In genomic region chr4:155344716-155345607, GRCm38 (mm10) we compare ENCODE assay signal across 8 mouse cellular contexts. TPM values are rescaled to one million over a fixed set of nuclear protein-coding genes. Genes with fewer than 3 reads are reported as not detected.
DNase-seq lines count a peak whose midpoint lies in the region; ATAC-seq and TF ChIP-seq lines count a peak whose summit lies in the region.

No protein-coding gene starts in this region.

- no peak for TF ChIP-seq POLR2A in kidney, adult 2 months (IDR thresholded peaks at IDR 0.05; ENCODE audit: low read depth, low read length)
- TF ChIP-seq POLR2A in cerebellum, adult 2 months (IDR thresholded peaks at IDR 0.05; ENCODE audit: borderline replicate concordance, insufficient read depth, low read length): peak; percentile 68

- H3K9ac ChIP-seq in midbrain, embryonic 15.5 days: peak overlapping the region; percentile 95

- H3K4me3 ChIP-seq in kidney, adult 2 months (ENCODE audit: insufficient read depth, low read depth, low read length): peak overlapping the region; percentile 43; the same call in 1 of the 2 replicates
- H3K4me3 ChIP-seq in cerebellum, adult 2 months (replicated peaks; ENCODE audit: insufficient read depth, low read depth, low read length): peak overlapping the region; percentile 91
- H3K4me3 ChIP-seq in midbrain, embryonic 15.5 days: peak overlapping the region; percentile 87

- H3K4me1 ChIP-seq in kidney, adult 2 months (ENCODE audit: control insufficient read depth, insufficient read depth, low read length): no peaks in the 10 kb centered on the region
- H3K4me1 ChIP-seq in cerebellum, adult 2 months (ENCODE audit: control insufficient read depth, insufficient read depth, low read length): peaks cover 11% of the 10 kb centered on the region
- peaks cover 26% of the 10 kb centered on the region for H3K4me1 ChIP-seq in midbrain, embryonic 15.5 days

- DNase-seq in kidney, adult 2 months: no peak
- DNase-seq in kidney, adult 11 months: no peak
- DNase-seq in cerebellum, adult 2 months: peak; percentile 72 to 78
- peak; percentile 45 to 51 for DNase-seq in layer of hippocampus, postnatal 14 days (ENCODE audit: low spot score in 2 of 2)
- DNase-seq in thymus, postnatal 36 days: peak; percentile 51 to 60
- DNase-seq in spleen, adult 12 weeks (ENCODE audit: low spot score): no peak

- peak overlapping the region; percentile 70 for H3K4me2 ChIP-seq in midbrain, embryonic 15.5 days

- peak; percentile 30 for ATAC-seq in frontal cortex, adult (ENCODE audit: low TSS enrichment)
- peak; percentile 72 for ATAC-seq in midbrain, embryonic 15.5 days (replicated peaks)

- H3K9me3 ChIP-seq in midbrain, embryonic 15.5 days: no peaks in the 10 kb centered on the region

- H3K36me3 ChIP-seq in kidney, adult 2 months (ENCODE audit: control insufficient read depth, insufficient read depth, low read length): no peaks in the 10 kb centered on the region
- H3K36me3 ChIP-seq in midbrain, embryonic 15.5 days (replicated peaks): no peaks in the 10 kb centered on the region

- H3K27me3 ChIP-seq in kidney, adult 2 months (replicated peaks; ENCODE audit: control insufficient read depth, insufficient read depth, low read length): no peaks in the 10 kb centered on the region
- H3K27me3 ChIP-seq in cerebellum, adult 2 months (ENCODE audit: control insufficient read depth, insufficient read depth, low read length): no peaks in the 10 kb centered on the region
- no peaks in the 10 kb centered on the region for H3K27me3 ChIP-seq in midbrain, embryonic 15.5 days (replicated peaks)

- TF ChIP-seq CTCF in kidney, adult 2 months (conservative IDR thresholded peaks at IDR 0.05; ENCODE audit: insufficient read depth, insufficient read length, low read depth, low read length): no peak
- no peak for TF ChIP-seq CTCF in cerebellum, adult 2 months (IDR thresholded peaks at IDR 0.05; ENCODE audit: borderline replicate concordance, insufficient read depth, low read depth, low read length)

- 46% methylated on average over 47 of the region's 47 CpGs for WGBS in kidney, adult 2 months
- 2% methylated on average over 47 of the region's 47 CpGs for WGBS in cerebellum, adult 2 months
- WGBS in midbrain, embryonic 15.5 days: 2% methylated on average over 47 of the region's 47 CpGs

- H3K27ac ChIP-seq in kidney, adult 2 months (ENCODE audit: insufficient read depth, low read depth, low read length): no peak overlapping the region
- H3K27ac ChIP-seq in cerebellum, adult 2 months (ENCODE audit: insufficient read depth, low read length): peak overlapping the region; percentile 95
- peak overlapping the region; percentile 97 for H3K27ac ChIP-seq in midbrain, embryonic 15.5 days

RNA-seq across cellular contexts. Expression of gene Prkcz, which starts 16.2 kb away (rescaled TPM):
- 80.1 and 84.5 TPM in 2 replicates for polyA plus RNA-seq in kidney, adult 2 months (2012; rRNA removed)
- 245 and 253 TPM in 2 replicates for polyA plus RNA-seq in cerebellum, adult 2 months (2012; rRNA removed)
- 100 to 1,000 TPM; 148 to 158 TPM for total RNA-seq in layer of hippocampus, postnatal 14 days (2021)
- polyA plus RNA-seq in midbrain, embryonic 15.5 days (2015; fragmentation: Nextera tagmentation; extraction: Ambion mirVana): 86.9 and 95.6 TPM in 2 replicates

RNA-seq across cellular contexts. Expression of gene Gabrd, which starts 53.0 kb away (rescaled TPM):
- polyA plus RNA-seq in kidney, adult 2 months (2012; rRNA removed): 0.47 and 0.56 TPM in 2 replicates
- 243 and 290 TPM in 2 replicates for polyA plus RNA-seq in cerebellum, adult 2 months (2012; rRNA removed)
- total RNA-seq in layer of hippocampus, postnatal 14 days (2021): 10 to 100 TPM; 10.4 to 14.9 TPM
- 0.19 and 0.20 TPM in 2 replicates for polyA plus RNA-seq in midbrain, embryonic 15.5 days (2015; fragmentation: Nextera tagmentation; extraction: Ambion mirVana)

Comparison
In these comparisons a context has a peak if more than half of its experiments do, and no peak if none do; other contexts are left out.
1. DNase-seq: peak in cerebellum, adult 2 months (2 of 2), layer of hippocampus, postnatal 14 days (2 of 2) and thymus, postnatal 36 days (2 of 2); none in kidney, adult 2 months (single experiment), kidney, adult 11 months (single experiment) and spleen, adult 12 weeks (single experiment).
2. RNA of gene Gabrd, which starts 53.0 kb away (polyA plus RNA-seq): 243 to 290 TPM in cerebellum, adult 2 months; 0.47 to 0.56 TPM in kidney, adult 2 months and 0.19 to 0.20 TPM in midbrain, embryonic 15.5 days; every median in the first group is over 100 times any median in the second.
3. Peak in every context shown above with its lines, with median percentiles within 50 percentile points of each other: H3K4me3 ChIP-seq.